Mouse (Mus musculus) gastrocnemius, adult 18-20 months (tissue): ENCODE measurements around the gene Atf7ip2. TPM values are rescaled to one million over a fixed set of nuclear protein-coding genes. Genes with fewer than 3 reads are reported as not detected.
"Not testable (repeated sequence)": the region's sequence is repeated elsewhere in the genome, so short reads cannot be mapped to it uniquely, and the experiment has no call there.

Experiments
- DNase-seq: peaks from one replicate; pipeline ENCODE4 v3.0.0; 2021; ENCODE audit warnings: low spot score
- long read RNA-seq, 2 experiments: library from polyadenylated mRNA; stranded (forward); transcript quantifications; one replicate each; pipeline ENCODE4 v2.0.0; 2021
- total RNA-seq, 2 experiments: library from RNA; stranded (reverse); gene quantifications; 2 replicates each; pipeline ENCODE4 v1.2.3; 2021

Atf7ip2 gene
- not detected for total RNA-seq
- long read RNA-seq, experiment 1, result 0 reads
- long read RNA-seq, experiment 2, result 0 reads

DNA sequence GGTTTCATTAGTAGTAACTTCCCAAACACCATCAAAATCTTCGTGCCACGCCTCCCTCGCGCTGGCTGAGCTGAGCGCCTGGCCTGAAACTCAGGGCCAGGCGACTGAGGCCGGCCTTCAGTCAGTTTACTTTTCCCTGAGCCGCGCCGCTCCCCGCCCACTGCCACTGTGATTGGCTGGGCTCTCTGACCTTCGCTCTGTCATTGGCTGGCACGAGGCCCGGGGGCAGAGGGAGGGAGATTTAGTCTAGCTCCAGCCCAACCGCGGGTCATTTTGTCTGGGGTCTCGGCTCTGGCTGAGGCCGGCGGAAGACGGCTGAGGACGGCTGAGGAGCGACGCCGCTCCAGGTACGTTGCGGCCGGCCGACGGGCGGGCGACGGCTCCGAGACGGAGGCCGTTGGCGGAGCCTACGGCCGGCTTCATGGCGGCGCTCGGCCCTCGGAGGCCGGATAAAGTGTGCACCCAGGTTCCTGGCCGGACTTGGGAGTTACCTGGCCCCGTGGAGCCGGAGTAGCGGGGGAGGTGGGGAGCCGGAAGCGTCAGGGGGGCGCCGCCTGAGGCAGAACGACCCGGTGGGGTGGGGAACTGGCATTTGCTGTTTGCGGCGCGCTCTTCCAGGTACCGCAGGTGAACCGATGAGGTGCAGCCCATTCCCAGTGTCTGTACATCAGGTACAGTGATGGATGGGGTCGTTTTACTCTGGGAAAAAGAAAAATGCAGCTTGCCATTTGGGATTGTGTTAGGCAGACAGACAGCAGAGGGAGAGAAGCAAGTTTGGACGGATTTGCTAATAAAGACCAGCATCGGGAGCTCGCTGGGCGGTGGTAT is at the start of gene Atf7ip2:
Gene Atf7ip2 (plus strand): TSS at position 34 of the 828 bp plus-strand sequence.
- peak; percentile 73 for DNase-seq

DNA sequence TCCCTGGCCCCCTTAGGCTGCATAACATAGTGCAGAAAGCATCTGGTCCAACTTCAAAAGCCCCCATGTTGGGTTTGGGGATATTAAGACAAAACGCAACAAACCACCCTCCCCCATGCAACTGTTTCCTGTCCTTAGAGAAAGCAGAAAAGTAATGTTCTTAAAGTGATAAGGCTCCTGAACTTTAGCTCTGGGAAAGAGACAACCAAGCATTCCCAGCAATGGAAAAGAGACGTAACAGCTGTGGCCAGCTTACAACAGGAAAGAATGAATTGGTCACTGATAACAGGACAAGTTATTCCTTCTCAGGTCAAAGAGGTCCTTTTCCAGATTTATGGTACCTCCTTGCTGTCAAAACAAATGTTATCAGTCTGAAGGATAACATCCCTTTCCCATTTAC is 49.3 kb upstream of the Atf7ip2 start:
- no peak for DNase-seq

GRCm38 (mm10) chr16:10147401-10147800 is 45.1 kb upstream of the Atf7ip2 start:
- no peak for DNase-seq

DNA sequence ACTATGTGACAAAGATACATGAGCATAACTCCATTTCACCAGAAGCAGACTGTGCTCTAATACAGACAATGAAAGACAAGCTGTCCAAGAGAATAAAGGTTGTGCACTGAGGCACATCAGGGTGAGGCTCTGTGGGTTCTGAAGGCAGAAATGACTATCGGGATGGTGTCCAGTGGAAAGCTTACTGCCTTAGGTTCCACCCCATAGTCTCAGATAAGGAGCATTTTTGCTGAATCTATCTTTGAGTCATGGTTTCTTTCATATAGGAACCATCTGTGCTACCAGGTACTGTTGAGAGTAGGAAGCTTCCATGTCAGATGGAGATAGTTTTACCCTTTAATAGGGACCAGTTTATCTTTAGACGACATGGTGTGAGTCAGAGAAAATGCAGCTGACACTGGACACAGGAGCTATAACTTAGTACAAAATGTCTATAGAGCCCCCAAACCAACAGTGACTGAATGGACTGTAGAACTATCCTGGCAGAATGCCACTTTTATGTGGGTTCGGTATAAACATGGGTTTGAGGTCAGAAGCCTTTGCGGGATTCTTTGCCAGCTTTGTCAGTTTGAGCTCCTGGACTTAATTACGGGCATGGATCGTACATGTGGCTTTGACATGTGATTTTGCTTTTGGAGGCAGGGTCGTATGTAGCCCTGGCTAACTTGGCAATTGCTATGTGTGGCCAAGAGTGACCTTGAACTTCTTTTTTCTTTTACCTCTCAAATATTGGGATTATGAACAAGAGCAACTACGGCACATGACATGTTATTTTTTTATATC is 23.2 kb upstream of the Atf7ip2 start:
- no peak for DNase-seq

GRCm38 (mm10) chr16:10170005-10170404 is 22.5 kb upstream of the Atf7ip2 start, which contains the start of gene Rpl39l:
Gene Rpl39l, plus strand, starts transcription at chr16:10170226.
- DNase-seq, result no peak

DNA sequence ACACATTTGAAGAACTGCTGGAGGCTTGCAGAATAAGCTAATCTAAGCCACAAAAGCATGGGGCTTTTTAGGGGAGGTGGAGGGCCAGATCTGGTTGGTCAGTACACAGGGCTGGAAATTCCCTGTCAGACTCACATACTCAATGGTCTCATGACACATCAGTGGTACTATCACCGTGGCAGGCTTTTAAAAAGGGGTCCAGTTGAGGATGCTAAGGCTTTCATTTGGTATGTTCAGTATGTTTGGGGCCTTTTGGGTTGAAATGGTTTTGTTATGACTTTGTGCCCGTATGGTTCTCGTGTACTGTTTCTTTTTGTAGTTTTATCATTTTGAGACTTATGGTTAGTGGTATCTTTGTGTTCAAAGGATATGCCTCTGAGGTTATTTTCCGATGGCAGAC is 21.2 kb upstream of the Atf7ip2 start:
- DNase-seq, result no peak

- no peak for DNase-seq
Observed at GRCm38 (mm10) chr16:10172179-10172820, 20.2 kb upstream of the Atf7ip2 start.

DNA sequence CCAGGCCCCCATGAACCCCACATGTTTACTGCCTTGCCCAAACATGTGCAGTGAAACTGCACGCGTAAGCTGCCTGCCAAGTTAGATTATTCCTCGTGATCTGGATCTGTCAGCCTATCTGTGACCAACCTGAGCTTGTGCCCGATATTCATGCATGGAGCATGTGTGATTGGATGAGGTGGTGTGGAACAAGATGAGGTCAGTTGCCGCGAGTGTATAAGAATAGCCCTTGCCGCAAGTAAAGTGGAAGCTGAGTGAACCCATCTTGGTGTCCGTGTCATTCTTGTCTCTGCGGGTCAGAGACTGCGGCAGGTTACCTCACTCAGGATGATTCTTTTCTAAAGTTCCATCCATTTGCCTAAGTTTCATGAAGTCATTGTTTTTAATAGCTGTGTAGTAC is 5.1 kb upstream of the Atf7ip2 start:
- DNase-seq, result not testable (repeated sequence)

DNA sequence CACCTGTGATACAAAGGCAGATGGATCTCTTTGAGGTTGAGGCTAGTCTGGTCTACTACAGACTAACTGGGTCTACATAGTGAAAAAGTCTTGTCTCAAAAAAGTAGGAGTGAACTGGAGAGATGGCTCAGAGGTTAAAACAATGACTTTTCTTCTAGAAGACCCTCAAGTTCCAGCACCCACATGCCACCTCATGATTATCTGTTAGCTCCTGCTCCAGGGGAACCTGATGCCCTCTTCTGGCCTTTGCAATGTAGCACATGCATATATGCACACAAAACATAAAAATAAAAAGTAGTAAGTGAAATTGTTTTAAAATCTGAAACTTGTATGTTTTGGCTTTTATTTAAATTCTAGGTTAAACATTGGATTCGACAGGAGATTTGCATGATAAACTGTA is 16.3 kb downstream of the Atf7ip2 start:
- DNase-seq, result no peak

DNA sequence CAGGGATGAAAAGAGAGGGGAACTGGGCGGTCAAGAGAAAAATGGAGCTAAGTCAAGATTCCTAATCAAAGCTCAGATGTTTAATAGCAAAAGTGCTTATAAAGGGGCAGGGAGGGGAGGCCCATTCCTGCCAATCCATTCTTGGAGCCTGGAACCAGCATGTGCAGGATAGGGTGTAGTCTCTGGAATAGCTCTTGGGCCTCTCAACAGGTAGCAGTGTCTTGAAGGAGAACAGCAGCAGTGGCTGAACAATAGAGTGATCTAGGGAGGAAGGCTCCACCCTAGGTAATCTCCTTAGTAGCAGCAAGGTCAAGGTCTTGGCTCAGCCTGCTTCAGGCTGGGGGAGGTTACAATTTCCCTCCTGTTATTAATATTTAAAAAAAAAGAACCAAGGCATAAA is 23.9 kb downstream of the Atf7ip2 start:
- DNase-seq, result not testable (repeated sequence)

DNA sequence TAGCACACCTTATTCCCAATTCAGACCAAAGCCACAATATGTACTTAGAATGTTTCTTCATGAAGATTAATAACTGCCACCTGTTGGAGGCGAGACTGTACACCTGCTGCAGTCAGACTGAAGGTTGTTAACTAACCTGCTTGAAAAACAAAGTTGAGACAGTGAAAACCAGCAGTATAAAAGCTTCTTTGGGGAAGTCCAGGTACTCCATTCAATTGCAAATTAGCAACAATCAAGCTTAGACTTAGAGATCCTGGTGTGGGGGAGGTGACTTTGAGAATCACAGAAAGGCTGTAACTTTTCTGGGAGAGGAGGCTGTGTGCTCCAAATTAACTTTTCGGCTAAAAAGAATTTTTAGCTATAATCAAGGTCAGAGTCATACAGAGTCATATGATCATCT is 24.5 kb downstream of the Atf7ip2 start:
- DNase-seq, result not testable (repeated sequence)

DNA sequence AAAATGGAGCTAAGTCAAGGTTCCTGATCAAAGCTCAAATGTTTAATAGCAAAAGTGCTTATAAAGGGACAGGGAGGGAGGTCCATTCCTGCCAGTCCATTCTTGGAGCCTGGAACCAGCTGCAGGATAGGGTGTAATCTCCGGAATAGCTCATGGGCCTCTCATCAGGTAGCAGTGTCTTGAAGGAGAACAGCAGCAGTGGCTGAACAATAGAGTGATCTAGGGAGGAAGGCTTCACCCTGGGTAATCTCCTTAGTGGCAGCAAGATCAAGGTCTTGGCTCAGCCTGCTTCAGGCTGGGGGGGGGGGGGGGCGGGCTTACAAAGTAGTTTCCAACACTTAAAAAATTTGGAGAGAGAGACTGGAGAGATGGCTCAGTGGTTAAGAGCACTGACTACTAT is 34.8 kb downstream of the Atf7ip2 start:
- DNase-seq, result no peak

- no peak for DNase-seq
Observed at GRCm38 (mm10) chr16:10236601-10237000, 44.1 kb downstream of the Atf7ip2 start.

DNA sequence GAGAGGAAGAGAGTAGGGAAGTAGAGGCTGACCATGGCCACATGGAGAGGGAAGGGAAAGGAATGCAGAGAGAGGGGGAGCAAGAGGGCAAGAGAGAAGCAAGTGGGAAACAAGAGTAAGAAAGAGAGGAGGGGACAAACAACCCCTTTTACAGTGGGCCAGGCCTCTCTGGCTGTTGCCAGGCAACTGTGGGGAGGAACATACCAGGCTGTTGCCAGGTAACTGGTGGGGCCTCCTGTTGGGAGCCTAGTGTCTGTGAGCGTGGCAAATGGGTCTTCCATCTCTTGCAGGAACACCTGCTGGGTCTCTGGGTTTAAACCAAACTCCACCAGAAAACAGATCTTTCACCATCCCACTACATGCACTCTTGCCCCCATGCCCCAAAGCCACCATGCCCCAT is 61.5 kb downstream of the Atf7ip2 start:
- DNase-seq, result no peak

GRCm38 (mm10) chr16:10272256-10272655 is 79.7 kb downstream of the Atf7ip2 start:
- peak; percentile 9 for DNase-seq

DNA sequence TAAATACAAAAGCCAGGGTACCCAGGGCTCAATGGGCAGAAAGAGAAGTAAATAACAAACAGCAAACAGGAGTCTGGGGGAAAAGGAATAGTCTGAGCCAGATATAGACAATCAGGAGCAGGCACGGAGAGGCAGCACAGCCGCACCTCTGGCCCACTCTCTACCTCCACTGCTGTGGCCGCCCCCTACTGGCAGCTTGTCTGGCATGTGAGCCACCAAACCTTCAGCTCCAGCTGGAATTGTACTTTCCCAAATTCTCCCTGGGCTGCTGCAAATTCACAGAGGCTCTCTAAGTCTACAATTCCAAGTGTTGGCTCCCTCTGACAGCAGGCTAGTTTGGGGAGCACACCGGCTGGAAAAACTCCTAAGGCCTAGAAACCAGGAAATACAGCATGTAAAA is 82.0 kb downstream of the Atf7ip2 start:
- no peak for DNase-seq

- not testable (repeated sequence) for DNase-seq
Observed at GRCm38 (mm10) chr16:10276778-10277177, 84.3 kb downstream of the Atf7ip2 start.

GRCm38 (mm10) chr16:10280286-10280951 is 87.9 kb downstream of the Atf7ip2 start:
- DNase-seq, result peak; percentile 83

- DNase-seq, result no peak
Observed at GRCm38 (mm10) chr16:10281890-10282289, 89.4 kb downstream of the Atf7ip2 start.

DNA sequence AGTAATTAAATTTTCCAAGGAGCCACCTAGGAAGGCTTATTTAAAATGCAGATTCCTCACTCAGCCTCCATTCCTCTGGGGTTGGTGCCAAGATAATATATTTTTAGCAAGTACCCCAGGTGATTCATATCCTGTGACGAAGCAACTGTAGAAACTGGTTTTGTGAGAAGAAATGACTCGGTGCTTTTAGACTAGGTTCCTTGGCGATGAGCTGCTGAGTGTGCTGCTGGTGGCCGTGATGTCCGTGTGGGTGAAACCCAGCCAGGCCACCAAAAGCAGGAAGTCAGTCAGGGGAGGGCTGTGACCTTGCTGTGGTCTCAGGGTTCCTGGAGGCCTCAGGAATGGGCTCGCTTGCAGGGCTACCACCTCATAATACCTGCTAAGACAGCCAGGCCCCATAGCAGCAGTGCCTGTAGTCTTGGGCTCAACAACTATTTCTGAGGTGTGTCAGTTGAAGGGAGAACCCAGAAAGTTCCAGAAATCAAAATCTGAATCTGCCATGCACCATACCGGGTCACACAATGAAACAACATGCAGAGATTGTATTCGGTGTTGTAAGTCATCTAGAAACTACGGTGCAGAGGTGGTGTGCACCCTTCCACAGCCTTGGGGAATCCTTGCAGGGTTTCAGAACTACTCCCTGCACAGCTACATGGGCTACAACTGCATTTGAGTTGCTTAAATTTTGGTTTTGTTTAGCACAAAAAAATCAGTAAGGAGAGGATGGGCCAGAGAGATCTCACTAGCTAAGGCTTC is 94.2 kb downstream of the Atf7ip2 start:
- DNase-seq, result no peak

DNA sequence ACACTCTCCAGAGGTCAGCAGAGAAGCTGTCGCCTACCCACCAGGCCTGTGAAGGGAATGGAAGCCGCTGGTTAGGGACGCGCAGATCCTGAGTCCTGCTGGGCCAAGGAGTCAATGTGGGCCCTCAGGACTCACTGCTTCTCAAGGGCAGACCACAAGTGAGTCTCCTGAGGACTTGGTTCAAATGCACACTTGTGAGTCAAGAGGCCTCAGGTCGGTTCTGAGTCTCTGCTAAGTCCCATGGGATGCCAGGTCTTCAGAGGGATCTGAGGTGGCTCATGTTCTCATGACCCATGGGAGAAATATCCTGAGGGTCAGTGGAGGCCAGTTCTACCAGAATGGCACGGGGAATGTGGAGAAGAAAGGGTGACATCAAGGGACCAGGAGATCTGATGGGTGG is 95.6 kb downstream of the Atf7ip2 start:
- no peak for DNase-seq
